Mouse (Mus musculus) layer of hippocampus, adult 8-10 months (tissue): ENCODE data around the gene Ydjc. TPM values are rescaled to one million over a fixed set of nuclear protein-coding genes. Genes with fewer than 3 reads are reported as not detected.
A peak's percentile ranks its signal among the peaks of the same experiment; 100 is the strongest.
"Not testable (repeated sequence)": the region's sequence is repeated elsewhere in the genome, so short reads cannot be mapped to it uniquely, and the experiment has no call there.

Experiments used
- DNase-seq, 2 experiments: peaks; one replicate each; pipeline ENCODE4 v3.0.0; 2022; ENCODE audit warnings: low spot score in 2 of 2
- total RNA-seq, 4 experiments: library from RNA; stranded (reverse); gene quantifications; 2 replicates each; pipeline ENCODE4 v1.2.4; 2022

Ydjc gene
- total RNA-seq, 4 experiments from 2014 or later: 23.2 to 31.9 (median 25.8) TPM

DNA sequence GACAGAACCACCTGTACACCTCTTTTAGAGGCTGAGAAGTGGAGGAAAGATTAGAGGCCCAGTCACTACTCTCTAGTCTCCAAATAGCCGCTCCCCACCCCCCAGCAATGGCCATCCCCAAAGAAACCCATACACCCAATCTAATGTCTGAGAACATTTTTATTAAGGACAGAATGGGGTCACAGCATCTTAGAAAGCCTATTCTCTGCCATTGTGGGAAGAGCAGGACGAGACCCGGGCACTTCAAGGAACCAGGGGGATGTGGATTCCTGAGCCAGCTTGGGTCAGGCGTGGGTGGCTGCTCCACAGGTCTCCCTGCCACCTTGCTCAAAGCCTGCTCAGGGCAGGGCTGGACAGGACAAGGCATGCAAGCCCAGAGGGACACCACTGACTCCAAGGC, 7.5 kb downstream of the Ydjc start:
- DNase-seq: no peak

- DNase-seq: no peak
These were observed 9.9 kb downstream of the Ydjc start for GRCm38 (mm10) chr16:17154346-17154745.

DNA sequence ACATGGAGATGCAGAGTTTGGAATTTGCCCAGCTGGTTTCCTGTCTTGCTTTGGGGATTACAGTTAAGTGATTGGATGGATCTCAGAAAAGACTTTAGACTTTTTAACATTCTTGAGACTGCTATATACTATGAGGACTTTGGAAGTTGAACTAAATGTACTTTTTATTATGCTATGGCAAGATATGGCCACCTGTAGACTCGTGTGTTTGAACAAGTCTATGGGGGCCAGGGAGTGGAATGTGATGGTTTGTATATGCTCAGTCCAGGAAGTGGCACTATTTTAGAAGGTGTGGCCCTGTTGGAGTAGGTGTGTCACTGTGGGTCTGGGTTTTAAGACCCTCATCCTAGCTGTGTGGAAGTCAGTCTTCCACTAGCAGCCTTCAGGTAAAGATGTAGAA, 21.1 kb downstream of the Ydjc start:
- DNase-seq: not testable (repeated sequence)

DNA sequence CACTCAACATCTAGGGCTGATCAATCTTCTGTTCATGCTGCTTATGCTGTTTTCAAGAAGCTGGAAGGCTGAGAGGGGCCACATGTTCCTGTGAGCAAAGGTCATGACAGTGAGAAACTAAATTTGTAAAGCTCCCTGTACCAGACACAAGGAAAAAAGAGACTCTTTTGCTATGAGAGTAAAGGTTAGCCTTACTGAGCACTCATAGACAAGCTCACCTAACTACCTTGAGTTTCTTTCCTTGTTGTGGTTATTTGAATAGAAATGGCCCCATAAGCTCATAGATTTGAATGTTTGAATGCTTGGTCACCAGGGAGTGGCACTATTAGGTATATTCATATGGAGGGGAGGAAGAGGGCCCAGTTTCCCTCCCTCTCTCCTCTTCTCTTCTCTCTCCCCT, 22.8 kb downstream of the Ydjc start:
- no peak for DNase-seq

DNA sequence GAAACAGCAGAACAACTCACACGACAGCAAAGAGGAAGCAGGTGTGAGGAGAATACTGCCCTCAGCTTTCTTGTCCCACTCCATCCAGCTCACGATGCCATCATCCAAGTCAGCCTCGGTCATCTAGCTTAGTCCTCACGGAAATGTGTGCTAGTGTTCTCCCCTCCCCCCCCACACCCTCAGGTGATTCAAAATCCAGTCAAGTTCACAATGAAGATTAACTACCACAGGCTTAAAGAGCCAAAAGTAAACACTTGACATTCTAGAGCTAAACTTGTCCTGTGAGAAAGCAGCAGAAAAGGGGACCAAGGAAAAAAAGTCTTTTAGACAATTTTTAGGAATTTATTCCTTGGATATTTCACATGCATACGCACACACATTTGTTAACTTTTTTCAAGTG, 23.6 kb downstream of the Ydjc start:
- no peak for DNase-seq

GRCm38 (mm10) chr16:17175765-17176164, 31.3 kb downstream of the Ydjc start:
- no peak for DNase-seq

DNA sequence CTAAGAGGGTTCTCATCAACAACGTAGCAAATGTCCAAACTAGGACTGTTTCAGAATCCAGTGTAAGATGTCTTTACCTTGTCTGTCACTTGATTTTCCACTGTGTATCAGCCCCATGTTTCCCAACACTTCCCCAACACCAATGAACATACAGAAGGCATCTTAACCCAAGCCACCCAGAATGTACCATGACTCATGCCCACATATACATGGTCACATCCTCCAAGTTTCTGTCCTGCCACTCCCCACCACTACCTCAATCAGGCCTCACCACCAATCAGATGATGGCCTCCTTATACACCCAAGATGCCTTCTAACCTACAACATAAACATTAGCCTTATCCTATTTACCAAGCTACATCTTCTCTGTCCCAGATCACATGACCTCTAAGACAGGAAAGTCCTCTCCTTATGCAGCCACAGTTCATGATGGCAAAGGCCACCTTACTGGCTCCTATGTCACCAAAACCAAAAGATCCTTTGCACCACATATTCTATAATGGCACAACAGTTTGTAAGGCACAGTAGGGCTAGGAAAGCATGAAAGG, 33.3 kb downstream of the Ydjc start:
- no peak for DNase-seq

DNA sequence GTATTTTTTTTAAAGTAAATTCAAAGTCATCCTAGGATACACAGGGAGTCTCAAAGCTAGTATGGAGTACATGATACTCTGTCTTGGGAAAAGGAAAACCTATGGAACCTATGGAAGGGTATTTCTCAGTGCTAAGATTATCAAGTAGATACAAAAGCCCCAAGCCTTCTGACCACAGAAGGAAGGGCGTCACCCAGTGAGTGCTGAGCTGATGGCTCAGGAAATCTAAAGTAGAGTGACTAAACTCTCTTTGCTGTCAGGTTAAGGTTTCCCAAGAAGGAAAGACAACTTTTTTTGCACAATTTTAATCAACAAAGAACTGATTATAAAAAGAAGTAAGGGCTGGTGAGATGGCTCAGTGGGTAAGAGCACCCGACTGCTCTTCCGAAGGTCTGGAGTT, 35.3 kb downstream of the Ydjc start:
- no peak for DNase-seq

DNA sequence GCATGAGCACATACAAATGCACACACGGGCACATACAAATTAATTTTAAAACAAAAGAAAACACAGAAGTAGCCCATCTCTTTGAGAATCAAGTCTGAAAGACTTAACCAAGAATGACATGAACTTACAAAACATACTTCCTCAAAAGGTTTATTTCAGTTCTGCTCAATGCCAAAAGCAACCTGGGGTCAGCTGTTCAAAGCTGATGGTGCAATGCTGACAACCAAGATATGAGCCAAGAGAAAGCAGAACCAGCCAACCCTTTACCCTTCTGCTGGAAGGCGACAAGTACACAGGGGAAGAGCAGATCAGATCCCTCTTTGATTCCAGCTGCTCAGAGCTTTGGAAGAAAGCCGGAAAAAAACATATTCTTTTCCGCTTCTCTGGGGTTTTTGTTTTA, 37.0 kb downstream of the Ydjc start:
- no peak for DNase-seq

DNA sequence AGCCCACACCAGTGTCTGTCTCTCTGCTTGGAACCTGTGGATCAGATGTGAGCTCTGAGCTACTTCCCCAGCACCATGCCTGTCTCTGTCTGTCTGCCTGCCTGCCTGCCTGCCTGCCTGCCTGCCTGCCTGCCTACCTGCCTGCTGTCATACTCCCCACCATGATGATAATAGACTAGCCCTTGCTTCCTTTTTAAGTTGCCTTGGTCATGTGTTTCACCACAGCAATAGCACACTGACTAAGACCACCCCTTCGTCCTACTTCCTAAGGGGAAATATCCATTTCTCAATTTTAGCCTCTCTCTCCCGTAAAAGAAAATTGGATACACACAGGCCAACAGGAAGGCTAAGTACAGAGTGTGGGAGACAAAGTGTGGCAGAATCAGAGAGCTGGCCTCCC, 37.7 kb downstream of the Ydjc start:
- no peak for DNase-seq

DNA sequence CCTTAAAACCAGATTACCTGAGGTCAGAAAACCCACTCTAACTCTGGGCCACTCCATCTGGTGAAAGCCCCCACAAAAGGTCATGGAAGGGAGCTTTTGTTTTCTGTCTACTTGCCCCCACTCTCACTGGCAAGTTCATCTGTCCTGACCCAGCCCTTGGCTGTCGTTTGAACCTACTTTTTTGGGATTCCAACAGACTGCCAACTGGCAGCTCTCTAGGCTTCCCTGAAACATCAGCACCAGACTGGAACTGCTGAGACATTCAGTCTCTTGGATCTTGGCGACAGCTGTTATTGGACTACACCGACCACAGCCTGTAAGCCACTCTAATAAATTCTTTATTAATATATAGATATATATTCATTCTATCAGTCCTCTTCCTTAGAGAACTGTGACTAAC, 38.6 kb downstream of the Ydjc start:
- DNase-seq: no peak

DNA sequence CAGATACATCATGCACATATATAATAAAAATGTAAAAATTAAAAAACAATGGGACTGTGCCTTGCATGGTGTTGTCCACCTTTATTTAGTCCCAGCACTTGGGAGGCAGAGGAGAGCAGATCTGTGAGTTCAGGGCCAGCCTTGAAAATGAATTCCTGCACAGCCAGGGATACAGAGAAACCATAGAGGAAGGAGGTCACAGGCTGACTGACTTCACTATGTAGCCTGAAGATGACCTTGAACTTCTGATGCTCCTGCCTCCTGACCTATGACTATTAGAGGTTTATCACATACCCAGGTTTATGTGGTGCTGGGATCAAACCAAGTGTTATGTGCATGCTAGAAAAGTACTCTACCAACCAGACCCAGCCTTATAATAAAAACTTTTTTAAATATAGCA, 41.1 kb downstream of the Ydjc start:
- no peak for DNase-seq

DNA sequence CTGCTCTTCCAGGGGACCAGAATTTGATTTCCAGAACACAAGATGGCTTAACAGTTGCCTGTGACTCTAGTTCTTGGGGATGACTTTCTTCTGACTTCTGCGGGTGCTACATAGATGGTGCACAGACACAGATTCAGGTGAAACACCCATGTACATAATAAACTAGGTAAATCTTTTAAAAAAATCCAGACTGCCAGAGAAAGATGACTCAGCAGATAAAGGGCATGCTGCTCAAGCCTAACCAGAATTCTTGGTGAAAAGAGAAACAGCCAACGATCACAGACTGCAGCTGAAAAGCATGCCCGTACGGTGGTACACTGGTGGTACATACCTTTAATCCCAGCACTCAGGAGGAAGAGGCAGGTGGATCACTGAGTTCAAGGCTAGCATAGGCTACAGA, 49.4 kb downstream of the Ydjc start:
- no peak for DNase-seq

DNA sequence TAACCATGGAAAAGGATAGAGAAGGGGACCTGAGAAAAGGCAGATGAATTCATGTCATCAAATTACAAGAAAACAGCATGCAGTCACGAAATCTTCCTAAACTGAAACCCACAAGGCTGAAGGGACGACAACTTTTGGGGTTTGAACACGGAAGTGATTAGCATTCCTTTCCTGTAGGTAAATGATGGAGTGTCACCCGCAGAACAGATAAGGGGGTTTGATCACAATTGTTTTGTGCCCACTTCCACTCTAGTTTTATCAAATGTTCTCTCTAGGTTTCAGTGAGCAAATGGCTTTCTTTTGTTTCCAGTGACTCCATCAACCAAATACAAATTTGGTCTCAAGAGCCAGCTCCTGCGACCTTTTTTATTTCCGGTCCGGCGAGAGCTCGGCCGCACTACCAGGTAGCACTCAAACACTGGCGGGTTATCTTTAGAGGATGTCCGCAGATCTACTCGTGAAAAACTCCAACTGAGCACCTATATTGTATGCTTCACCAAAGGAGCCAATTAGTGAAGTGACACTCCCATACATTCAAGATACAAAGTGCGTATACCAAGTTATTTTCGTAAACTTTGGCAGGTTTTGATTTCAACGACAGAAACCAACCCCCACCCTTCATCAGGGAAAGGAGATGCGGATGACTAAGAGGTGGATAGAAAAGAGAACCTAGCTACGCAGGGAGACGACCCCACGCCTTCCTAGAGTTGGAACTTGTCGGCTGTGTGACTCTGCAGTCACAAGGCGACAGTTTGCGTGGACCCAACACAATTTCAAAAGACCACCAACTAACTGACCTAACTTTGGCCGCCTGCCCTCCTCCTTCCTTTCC, 55.9 kb downstream of the Ydjc start:
- no peak for DNase-seq

- DNase-seq: peak; percentile 72 to 81
These were observed 56.7 kb downstream of the Ydjc start for GRCm38 (mm10) chr16:17200953-17201707.

- DNase-seq: no peak
These were observed 57.6 kb downstream of the Ydjc start for GRCm38 (mm10) chr16:17201977-17202376.

- no peak for DNase-seq
These were observed 58.1 kb downstream of the Ydjc start, which contains the start of gene Ube2l3 for GRCm38 (mm10) chr16:17202549-17202948. Gene Ube2l3 (minus strand): TSS chr16:17202649.

- no peak for DNase-seq
These were observed 60.6 kb downstream of the Ydjc start for GRCm38 (mm10) chr16:17204990-17205389.

- peak; percentile 72 to 86 for DNase-seq
These were observed 64.3 kb downstream of the Ydjc start, which contains the start of gene Rimbp3 for GRCm38 (mm10) chr16:17208389-17209361. Gene Rimbp3 (plus strand): TSS chr16:17208603.

GRCm38 (mm10) chr16:17209404-17209960, 65.1 kb downstream of the Ydjc start:
- DNase-seq: peak in 1 of 2 experiments; percentile 17
